Mouse (Mus musculus): ENCODE measurements at regions not wholly inside any gene's neighbourhood (a gene's known extent, or its start where the extent isn't known, plus 50 kb on each side); places are given as distances from the start of the nearest gene placed in this dataset.

DNA sequence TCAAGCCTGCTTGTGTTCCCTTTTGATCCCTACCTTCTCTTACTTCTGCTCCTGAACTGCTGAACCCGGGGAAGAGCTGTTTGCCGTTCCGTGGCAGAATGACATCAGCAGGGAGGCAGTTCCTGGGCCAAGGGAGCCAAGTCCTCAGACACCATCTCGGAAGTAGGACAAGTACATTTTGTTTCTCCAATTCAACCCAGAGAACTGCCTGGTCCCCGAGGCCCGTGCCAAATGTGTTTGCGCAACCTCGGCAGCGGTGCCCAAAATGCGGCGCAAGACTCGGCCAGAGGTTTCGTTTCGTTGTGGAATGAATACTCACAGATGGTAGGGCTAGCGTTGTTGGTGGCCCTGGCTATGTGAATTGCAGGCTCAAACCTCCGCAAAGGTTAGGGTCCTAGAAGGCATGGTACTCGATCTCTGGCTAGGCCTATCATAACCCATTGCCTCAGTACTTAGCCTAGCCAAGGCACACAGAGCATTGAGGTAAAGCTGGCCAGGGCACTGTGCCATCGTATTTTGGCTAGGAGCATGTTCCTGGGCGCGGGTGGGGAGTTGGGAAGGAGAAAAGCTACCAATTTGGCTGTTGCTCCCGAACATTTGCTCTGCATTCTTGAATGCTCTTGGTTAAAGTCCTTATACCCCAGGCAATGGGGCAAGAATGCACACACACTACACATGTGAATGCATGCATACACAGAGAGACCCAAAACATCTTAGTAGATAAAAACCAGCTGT is 333.0 kb downstream of the Foxo1 start:
- peak; percentile 36 for DNase-seq (ENCODE audit: low spot score)

DNA sequence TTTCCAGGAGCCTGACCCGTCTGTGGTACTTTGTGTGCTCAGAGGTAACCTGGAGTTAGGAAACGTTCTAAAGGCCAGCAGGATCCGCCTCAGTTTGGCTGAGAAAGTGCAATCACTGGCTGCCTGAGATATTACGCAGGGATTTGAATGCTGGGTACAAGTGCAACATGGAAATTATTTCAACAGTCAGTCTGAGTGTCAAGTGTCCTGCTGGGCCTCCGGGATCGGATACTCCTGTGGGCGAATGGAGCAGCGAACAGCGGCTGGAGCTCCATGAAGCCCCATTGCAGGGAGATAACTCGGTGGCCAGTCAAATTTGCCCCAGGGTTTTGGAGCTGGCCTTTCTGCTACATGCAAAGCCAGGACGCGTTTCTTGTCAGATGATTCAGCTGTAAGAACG is 332.4 kb downstream of the Foxo1 start:
- DNase-seq (ENCODE audit: low spot score) = no peak

DNA sequence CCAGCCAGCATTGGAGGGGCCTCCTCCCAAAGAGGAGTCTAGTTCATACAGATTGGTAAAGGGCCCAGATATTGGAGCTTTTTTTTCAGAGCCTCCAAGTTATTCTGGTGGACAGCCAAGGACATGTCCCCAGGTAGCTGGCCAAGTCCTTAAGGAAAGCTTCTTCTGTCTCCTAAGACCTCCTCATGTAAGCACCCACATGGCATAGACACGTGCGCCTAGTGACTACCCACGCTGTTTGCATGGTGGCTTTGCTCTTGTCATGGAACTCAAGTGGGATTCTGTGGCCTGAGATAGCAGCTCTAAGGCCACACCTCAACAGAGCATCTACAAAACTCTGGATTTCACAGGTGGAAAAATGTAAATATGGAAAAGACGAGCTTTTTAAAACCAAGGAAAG is 332.0 kb downstream of the Foxo1 start:
- no peak for DNase-seq (ENCODE audit: low spot score)

DNA sequence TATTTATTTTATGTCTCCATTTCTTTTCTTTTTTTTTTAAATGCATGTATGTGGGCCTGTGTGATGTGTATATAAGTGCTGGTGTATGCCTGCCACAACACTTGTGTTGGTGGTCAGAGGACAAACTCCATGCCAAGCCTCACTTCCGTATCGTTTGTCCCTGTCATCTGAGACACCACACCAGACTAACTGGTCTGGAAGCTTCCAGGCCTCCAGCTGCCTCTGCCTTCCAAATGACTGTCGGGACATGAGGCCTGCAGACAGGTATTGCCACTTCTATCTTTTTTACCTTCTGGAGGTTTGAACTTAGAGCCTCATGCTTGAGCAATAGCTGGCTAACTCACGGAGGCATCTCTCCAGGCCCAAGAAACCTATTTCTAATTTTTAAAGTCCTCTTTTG is 318.3 kb downstream of the Foxo1 start:
- DNase-seq (ENCODE audit: low spot score) = no peak

DNA sequence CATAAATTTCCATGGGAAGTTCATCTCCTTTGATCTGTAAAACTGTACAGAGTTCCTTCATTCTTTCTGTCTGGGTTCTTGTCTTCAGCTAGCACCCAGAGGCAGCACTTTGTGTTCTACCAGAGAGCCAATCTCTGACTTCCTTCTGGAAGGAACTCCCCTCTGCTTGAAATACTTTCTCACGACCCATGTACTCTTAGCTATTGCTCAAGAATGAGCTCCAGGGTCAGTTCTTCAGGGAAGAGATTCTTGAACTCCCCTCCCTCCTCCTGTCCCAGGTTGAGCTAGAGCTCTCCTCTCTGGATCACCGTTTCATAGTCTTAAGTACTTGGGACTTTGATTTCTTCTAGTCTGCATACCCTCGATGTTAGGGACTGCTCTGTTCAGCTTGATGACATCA is 311.8 kb downstream of the Foxo1 start:
- DNase-seq (ENCODE audit: low spot score) = no peak

DNA sequence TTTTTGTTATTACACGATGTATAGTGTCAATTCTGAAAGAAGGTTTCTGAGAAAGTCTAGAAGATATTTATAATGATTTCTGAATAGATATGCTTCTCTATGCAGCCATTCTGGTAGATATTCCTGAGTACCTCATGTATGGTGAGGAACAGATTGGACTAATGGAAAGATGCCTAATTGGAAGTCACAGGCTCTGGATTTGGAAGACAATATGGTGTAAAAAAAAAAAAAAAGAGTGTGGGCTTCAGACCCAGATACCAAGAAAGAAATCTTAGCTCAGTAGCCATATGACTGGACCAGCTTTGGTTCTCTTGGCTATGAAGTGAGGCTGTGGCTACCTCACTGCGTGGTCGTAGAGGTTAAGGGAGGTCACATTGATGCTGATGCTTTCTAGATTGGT is 311.0 kb downstream of the Foxo1 start:
- no peak for DNase-seq (ENCODE audit: low spot score)

- DNase-seq (ENCODE audit: low spot score) = no peak
These were observed 308.6 kb downstream of the Foxo1 start for GRCm38 (mm10) chr3:52576703-52577244.

- DNase-seq (ENCODE audit: low spot score) = no peak
These were observed 307.2 kb downstream of the Foxo1 start for GRCm38 (mm10) chr3:52575237-52575798.

- no peak for DNase-seq (ENCODE audit: low spot score)
These were observed 306.2 kb downstream of the Foxo1 start for GRCm38 (mm10) chr3:52574341-52574740.

DNA sequence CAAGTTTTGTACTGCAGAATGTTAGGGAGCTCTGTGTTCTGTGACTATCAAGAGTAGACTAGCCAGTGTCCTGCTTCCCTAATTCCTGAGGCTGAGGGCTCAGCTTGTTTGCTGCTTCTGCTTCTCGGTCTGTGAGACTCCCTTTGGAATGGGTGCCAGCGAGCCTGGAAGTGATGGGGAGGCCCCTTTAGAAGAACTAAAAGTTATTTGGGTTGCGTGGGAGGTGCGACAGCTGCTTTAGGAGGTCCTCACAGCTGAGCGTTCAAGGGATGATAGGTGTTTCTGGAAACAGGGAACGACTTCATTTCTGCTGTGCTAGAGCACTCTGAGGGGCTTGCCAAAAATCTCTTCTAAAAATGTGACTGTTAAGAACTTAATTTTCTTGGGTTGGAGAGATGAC is 305.7 kb downstream of the Foxo1 start:
- no peak for DNase-seq (ENCODE audit: low spot score)

DNA sequence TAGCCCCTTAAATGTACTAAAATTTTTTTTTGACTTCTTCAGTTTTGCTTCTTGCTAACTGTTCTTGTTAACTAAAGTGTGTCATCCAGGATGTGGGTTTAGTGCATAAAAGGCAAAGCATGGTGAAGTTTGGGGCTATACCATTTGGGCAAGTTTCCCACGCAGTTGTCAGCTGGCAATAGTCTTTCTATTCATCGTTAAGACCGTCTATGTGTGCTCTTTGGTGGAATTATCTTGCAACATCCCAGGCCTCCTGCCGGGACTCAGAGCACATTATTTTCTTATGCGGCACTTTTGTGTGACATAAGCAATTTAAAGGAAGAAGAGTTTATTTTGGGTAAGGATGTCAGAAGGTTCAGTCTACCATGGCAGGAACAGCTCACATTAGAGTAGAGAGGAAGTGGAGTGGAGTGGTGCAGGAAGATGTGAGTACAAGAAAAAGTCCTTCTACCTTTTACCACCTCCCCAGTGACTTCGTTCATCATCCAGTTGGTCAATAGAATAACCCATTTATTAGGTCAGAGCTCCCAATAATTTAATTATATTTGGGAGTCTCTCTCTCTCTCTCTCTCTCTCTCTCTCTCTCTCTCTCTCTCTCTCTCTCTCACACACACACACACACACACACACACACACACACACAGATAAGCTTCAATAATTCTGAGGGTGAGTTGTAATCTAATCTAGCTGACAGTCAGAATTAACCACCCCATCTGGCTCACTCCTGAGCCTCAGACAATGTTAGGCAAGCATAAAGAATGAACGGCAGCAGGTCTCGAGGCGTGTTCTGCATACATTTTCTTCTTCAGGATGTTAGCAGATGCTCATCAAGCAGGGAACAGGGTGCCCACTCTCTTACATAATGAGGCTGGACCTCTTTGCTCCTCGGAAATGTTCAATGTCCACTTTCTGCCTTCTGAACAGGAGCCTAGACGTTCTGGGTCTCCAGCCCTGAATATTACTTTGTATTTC is 304.7 kb downstream of the Foxo1 start:
- DNase-seq (ENCODE audit: low spot score) = no peak

- DNase-seq (ENCODE audit: low spot score) = no peak
These were observed 299.7 kb downstream of the Foxo1 start for GRCm38 (mm10) chr3:52567606-52568372.

DNA sequence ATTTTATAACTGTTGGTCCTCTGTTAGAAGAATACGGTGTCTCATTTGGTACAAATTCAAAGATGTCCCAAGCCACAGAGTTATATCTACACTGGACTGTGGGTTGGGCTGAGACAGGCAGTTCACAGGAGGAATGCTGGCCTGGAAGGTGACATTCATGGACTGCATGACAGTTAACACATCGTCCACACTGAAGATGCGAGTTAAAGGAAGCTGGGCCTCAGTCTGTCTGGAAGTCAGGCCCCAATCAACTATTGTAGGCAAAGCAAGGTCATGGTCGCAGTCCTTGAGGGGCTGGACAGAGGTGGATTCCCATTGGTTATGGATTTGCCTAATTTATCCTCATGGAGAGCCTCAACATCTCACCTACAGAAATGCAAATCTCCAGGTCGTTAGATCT is 295.5 kb downstream of the Foxo1 start:
- DNase-seq (ENCODE audit: low spot score) = no peak

DNA sequence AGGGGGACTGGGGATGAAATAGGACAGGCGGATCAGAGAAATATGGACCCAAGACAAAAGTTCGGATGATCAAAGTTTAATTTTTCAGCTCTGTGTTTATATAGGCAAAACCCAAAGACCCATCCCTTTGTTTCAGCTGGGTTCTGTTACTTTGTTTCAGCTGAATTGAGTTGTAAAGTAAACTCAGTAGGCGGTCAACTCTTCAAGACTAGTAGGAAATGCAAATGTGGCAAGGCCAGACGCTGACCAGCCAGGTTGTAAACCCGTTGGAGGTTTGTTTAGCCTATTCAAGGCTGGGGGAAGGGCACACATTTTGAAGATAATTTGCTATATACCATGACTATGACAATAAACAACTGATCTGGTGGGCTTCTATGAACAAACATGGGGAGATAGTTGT is 294.7 kb downstream of the Foxo1 start:
- no peak for DNase-seq (ENCODE audit: low spot score)

GRCm38 (mm10) chr3:52559481-52559880 is 291.3 kb downstream of the Foxo1 start:
- no peak for DNase-seq (ENCODE audit: low spot score)

DNA sequence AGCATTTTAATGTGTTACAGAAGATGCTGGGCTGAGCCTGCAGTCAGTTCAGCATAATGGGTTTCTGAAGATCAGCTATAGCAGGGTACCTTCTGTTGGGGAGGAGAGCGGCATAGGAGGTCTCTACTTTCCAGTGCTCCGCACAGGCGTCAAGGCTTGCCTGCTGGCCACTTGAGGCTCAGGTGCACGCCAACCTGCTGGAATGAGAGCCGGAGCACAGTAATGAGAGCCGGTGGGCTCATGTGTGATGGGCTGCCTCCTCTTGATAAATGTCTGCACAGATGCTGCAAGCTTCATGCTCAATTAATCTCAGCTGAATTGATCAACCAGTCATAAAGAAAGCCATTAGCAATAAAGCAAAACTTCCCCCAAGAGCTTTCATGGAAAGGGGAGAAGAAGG is 290.6 kb downstream of the Foxo1 start:
- DNase-seq (ENCODE audit: low spot score) = no peak

- DNase-seq (ENCODE audit: low spot score) = no peak
These were observed 289.2 kb downstream of the Foxo1 start for GRCm38 (mm10) chr3:52557296-52557695.

DNA sequence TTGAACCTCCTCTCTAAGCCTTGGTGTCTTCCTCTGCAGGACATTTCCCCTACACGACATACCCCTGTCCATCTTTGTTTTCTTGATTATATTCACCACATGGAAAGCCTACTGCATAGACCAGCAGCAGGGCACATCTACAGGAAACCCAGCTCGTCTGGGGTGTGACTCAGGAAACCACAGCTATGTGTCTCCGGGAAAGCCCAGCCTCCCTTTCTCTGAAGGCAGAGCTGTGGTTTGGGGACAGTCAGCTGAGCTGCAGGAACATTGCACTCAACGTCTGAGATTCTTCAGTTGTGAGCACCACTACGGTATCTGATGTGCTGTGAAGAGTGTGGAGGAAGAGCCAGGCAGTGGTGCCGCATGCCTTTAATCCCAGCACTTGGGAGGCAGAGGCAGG is 286.9 kb downstream of the Foxo1 start:
- no peak for DNase-seq (ENCODE audit: low spot score)

- DNase-seq (ENCODE audit: low spot score) = no peak
These were observed 286.4 kb downstream of the Foxo1 start for GRCm38 (mm10) chr3:52554490-52554889.

DNA sequence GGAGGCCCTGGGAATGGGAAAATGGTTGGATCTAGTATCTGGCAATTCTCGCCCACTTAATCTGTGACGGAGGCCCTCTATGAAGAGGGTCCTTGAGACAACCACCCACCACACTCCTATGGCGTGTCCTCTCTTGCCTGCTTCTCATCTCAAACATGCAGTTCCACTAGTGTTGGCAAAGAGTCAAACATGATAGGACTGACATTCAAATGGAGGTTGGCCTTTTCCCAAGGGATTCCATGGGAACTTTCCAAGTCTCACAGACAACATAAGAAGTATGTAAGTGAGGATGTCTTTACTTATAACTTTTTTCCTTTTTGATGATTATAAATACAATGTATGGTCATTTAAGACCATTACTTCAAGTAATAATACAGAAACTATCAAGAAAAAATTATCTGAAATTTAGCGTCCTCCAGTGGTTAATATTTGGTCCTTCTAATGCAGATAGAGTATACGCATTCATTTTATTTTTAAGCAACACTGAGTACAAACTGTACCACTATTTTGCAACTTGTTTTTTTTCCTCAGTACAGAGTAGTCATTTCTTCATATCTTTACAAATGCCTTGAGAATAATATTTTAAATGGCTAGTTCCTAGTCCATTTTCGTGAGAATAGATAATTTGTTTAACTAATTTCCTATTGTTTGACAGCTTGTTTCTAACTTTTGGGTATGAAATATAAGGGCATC is 280.2 kb downstream of the Foxo1 start:
- no peak for DNase-seq (ENCODE audit: low spot score)

GRCm38 (mm10) chr3:52546035-52546434 is 277.9 kb downstream of the Foxo1 start:
- DNase-seq (ENCODE audit: low spot score) = no peak
